Mouse (Mus musculus) brain, embryonic 14.5 days (tissue): ENCODE measurements around the gene Siah1b.

ENCODE experiments used
- CTCF ChIP-seq: fragments of 200-500 bp; IDR thresholded peaks from 2 replicates; pipeline ENCODE4 v1.5.1; 2012; ENCODE audit warnings: inconsistent platforms, mild to moderate bottlenecking, moderate library complexity, borderline replicate concordance; ENCODE audit not compliant: insufficient read depth, insufficient read length; ENCODE audit errors: extremely low read depth
- POLR2A ChIP-seq: fragments of 200-500 bp; IDR thresholded peaks from 2 replicates; pipeline ENCODE4 v1.6.1; 2012; ENCODE audit warnings: mild to moderate bottlenecking, inconsistent platforms, borderline replicate concordance; ENCODE audit not compliant: poor library complexity, insufficient read depth, insufficient read length, severe bottlenecking; ENCODE audit errors: extremely low read depth

- TF ChIP-seq CTCF (peak; percentile 74; the same call in 1 of the 2 replicates), POLR2A (no peak)
Observed at GRCm38 (mm10) chrX:164066185-164066584, 10.1 kb downstream of the Siah1b start.
